Mouse (Mus musculus): ENCODE data around the gene Syn1.

The Syn1 gene

DNA sequence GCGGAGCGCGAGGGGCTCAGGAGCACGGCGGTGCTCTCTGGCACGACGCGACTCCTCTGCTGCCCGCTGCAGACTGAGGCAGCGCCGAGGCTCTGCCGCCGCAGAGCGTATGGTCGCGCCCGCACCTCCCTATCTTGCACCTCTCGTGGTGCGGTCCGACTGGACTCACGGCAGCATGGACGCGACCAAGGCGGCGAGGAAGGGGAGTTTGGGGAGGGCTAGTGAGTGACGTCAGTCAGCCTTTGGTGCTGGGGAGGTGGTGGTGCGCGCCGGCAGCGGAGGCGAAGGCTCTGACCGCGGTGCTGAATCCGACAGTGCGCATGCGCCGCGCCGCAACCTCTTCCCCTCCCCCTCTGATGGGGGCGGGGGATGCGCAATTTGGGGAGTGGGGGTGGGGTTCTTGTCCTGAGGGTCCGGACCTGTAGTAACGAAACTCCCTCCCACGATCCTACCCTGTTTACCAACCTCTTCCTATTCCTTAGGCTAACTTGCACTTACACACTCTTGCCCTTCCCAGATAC lies at the start of gene Syn1:
TSS of gene Syn1 (minus strand) at position 161 of the 521 bp plus-strand sequence.
- peak; percentile 68 for DNase-seq

DNA sequence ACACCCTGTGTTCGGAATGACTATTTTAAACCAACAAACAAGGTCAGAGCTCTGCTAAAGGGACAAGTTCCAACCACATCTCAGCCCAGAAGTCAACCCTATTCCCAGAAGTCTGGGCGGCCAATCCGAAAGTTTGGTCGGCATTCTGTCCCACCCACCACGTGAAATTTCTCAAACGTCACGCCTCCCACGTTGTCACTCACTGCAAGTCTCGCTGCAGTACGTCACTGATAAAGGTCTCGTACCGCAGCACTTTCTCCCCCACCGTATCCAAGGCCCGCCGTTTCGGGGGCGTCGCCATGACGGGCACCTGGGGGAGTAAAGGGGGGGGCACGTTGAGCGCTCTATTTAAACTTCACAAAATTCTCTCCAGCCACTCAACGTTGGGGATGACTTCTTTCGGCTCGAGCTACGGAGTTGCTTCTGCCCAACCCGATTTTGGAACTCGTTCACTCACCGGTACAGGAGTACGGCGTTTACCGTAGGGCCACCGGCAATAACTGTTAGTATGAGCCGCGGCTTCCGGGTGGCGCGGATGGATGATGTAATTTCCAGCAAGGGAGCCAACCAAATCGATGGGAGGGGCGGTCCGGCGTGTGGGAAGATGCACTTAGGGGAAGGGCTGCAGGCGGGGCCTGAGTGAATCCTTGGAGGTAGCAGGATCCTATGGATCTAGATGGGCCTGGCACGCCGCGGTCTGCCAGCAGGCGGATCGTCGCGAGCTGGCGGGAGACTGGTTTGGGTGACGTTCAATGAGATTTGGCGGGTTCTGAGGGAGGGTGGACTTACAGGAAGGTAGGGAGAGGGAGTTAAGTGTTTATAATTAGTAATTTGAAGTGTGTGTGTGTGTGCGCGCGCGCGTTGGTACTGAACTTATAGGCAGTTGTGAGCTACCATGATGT lies 40.9 kb upstream of the Syn1 start, which contains the start of gene Uxt:
TSS of gene Uxt (minus strand) at position 541 of the 902 bp plus-strand sequence.
- DNase-seq: peak; percentile 84 to 87

DNA sequence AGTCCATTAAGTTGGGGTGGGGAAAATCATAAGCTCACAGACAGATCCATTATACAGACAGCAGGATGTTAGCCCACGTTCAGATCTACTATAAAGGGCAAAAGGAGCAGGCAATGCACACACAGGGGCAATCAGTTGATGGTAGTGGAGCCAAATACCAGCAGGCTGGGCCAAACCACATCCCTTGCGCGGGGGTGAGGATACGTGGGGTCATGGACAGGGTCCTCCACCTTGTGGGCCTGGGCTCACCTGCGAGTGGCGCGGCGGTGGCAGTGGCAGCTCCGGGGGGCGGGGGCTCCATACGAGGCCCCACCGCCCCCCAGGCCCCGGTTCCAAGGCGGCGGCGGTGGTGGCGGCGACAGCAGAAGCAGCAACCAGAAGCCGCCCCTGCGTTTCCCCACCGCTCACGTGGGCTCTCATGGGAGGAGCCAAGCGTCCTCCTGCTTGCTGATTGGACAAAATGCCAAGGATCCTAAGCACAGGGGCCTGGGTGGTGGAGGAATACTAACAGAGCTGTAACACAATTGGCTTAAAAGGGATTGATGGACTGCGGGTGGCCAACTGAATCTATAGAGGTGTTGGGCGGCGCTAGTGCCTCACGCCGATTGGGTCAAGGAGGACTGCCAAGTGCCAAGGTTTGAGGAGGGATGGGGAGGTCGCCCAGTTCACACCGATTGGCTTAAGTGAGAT lies 29.5 kb upstream of the Syn1 start, which contains the start of gene Elk1:
TSS of gene Elk1 (minus strand) at position 418 of the 690 bp plus-strand sequence.
- DNase-seq: peak; percentile 79 to 89

DNA sequence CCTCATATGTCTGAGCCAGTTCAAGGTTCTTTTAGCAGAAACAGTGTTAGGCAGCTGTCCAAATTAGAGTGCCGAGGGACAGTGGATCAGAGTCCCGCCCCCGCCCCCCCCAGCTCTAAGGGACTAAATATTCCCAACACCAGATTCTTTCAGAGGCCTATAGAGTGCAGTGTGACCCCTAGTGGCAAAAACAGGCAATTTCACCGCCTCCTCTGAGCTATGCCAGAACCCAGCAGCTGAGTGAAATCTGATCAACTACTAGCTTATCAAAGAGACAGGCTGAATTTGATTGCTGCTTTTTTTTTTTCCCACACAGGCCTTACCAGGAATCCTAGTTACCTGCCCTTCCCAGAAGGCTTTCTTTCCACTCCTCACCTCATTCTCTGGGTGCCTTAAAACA lies 25.3 kb upstream of the Syn1 start:
- peak; percentile 14 to 57 for DNase-seq

DNA sequence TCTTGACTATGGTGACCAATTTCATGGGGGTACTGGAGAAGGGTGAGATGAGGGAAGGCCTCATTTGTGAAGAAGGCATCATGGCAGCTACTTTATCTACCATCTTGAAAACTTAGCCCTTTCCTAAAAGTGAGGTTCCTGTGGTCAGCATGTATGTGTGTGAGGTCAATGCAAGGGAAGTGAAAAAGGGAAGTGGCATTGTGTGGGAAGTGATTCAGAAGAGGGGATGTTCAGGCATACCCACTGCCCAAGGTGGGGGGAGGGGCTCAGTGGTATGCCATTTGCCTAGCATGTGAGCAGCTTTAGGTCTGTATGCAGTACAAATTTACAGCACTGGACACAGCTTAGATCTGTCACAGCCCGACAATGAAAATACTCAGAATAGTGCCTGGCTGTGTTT lies 11.2 kb upstream of the Syn1 start:
- no peak for DNase-seq

DNA sequence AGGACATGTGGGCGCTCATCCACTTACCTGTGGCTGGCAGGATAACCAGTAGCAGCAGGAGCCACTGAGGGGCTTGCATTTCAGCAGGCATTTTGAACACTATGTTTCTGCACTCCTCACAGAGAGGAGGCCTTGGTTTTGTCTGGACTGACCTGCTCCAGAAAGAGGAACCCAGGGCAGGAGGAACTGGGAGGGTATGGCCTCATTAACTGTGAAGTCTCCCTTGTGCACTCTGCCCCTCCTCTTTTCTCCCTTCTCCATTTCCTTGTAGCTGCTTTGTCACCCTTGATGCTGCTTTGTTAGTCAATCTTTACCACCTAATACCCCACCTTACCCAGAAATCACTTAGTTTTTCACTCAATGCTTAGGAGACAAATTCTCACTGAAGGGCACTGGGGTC lies 10.6 kb upstream of the Syn1 start, which contains the start of gene Cfp:
TSS of gene Cfp (minus strand) at position 192 of the 400 bp plus-strand sequence.
- no peak for DNase-seq

DNA sequence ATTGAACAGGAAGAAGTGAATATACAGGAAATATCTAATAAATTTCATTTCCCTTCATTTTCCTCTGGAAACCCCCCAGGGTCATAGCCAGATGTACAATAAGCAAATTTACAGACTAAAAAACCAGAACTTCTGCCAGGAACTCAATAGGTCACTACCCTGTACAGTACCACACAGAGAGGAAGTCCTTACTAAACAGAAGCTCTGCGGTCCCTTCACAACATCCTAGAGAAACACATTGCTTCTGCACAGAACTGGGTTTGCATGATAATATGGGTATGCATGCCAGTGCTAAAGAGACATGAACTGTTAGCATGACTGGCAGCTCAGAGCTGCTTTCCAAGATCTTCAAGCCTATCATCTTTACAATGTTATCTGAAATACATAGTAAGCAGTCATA lies 9.1 kb upstream of the Syn1 start:
- no peak for DNase-seq

DNA sequence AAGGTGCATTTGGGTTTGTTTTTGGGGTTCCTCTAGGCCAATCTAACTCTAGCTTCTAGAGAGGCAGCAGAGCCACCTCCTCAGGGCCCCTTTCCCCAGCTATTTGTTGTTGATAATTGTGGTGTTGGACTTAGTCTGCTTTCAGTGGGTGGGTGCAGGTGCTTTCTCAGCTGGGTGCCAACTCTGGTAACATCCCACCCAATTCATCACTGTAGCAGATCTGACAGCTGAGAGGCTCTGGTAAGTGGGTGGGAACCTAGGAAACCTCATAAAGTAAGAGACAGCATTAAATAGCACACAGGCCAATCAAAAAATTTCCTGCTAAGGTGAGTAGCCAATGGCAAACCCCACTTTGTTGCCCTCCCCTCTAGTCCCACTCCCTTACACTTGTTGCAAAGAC lies 4.2 kb upstream of the Syn1 start:
- no peak for DNase-seq

DNA sequence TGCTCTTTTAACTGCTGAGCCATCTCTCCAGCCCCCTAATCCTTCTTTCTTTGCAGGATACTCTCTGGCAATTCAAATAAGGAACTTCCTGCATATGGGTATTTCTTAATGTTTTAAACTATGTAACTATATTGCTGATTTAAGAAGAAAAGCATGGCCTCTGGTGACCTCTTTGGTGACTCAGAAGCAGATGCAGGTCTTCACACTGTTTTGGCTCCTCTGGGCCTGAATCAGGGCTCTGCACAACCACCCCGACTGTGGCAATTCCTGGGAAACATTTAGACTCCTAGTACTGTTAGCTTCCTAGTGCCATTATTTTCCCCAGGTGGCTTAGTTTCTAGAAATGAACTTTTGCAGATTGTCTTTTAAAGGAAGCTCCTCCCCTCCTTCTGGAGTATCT lies 2.7 kb upstream of the Syn1 start:
- no peak for DNase-seq

DNA sequence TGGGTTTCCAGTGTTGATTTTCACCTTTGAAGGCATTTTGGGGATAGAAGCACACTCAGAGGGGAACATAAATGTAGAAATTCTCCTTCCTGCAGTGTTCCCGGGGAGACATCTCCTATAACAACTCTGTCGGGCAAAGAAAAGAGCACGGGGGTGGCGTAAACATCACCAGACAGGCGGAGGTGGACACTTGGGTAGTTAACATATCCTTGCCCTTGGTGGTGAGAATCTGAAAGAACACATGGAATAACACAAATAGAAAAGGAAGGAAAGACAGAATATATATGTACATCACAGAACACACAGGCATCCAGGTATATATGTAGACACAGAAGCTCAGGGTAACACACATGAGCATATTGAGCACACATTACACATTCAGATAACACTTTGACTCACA lies 562 bp upstream of the Syn1 start:
- DNase-seq: no peak

DNA sequence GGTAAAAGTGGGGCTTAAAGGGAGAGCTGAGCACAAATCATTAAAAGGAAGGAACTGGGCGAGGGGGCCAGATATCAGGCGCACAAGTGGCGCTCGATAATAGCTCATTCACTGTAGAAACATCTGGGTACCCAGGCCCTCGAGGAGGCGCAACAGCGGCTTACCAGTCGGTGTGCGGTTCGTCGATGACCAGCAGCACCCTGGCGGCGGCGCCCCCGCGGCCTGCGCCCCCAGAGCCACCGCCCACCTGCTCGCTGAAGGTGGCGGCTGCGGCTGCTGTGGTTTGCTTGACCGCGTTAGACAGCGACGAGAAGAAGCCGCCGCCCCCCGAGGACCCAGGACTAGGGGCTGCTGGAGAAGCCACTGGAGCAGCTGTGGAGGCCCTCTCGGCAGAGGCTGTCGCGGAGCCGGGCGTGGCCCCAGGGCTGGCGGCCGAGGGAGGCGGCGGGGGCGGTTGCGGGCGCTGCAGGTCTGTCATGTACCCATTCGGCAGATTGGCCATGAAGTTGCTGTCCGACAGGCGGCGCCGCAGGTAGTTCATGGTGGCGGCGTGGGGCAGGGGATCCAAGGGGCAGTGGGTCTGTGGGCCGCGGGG lies 458 bp downstream of the Syn1 start:
- DNase-seq: no peak

DNA sequence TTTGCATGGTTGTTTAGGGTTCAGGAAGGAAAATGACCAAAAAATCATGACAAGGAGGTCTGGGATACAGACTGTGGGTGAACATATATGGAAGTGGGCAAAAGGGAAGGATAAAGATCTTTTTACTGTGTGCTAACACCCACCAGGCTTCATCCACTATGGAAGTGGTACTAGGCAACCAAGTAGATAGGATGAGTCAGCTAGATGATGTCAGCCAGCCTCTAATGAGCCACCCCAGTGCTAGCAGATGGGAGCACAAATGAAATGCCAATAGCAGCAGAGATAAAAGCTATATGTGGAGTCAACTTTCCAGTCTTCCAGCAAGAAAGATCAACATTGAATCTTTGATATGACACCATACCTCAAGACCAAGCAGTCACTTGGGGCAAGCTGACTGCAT lies 5.7 kb downstream of the Syn1 start:
- DNase-seq: no peak

DNA sequence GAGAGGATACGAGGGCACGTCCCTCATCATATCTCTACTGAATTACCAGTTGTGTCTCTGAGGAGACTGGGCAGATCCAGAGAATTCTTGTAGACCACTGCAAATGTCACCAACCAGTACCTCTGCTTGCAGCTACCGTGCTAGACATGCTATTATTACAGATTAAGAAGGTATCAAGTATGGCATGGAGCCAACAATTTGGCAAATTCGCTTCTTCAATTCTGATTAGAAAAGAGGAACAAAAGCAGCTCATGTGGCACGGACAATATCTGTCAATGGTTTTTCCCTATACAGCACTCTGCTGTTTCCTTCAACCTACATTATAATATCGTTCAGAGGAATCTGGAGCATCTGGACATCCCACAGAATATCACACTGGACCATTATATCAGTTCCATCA lies 7.1 kb downstream of the Syn1 start:
- DNase-seq: no peak

DNA sequence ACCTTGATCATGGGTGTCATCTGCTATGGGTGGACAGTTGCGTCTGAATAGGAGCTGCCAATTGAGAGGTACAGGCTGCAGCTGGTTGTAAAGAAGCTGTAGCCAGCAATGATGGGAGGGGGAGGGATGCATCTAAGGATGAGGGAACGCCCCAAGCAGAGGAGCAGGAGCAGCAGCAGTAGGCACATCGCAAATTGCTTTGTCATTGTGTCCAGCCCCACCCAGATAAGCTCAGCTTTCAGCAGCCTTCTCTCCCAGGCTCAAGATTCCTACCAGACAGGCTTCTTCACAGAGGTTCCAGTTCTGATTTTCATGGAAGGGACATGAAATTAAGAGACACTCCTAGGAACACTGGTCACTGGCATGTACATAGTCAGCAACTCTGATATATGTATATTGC lies 10.7 kb downstream of the Syn1 start:
- DNase-seq: no peak

DNA sequence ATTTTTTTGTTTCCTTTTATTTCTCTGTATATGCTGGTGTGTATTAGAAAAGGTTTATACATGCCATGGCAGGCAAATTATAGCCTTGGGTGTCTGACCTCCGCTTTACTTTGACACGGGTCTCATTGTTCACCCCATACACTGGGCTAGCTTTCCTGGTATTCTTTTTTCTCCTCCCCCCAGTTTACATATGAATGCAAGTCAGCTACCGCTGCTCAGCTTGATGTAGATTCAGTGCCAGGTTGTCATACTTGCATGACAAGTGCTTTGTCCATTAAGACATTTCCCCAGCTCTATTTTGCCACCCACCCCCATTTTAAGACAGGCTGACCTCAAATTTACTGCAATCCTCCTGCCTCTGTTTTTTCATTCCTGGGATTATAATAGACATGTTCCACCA lies 45.6 kb downstream of the Syn1 start:
- DNase-seq: no peak

DNA sequence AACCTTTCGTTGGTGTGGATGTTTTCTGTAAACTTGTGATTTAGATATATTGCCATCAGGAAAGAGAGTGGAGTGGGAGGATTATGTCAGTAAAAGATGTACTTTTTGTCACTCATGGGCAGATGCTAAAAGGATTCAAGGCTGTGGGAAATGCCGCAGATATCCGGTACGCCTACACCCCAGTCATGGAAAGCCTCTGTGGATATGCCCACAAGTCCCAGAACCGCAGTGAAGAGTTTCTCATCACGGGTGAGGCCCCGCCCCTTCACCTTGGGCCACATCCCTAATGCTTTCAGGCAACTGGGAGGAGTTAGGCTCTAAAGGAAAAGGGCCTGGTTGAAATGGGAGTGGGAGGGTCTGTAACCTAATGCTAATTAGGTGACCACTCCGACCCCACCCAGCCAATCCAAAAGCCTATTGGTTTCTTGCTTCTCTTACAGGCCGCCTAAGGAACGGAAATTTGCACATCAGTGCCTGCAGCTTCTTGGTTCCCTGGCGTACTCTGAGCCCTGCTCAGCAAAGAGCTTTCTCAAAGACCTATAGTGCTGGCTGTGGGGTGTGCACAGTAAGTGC lies 47.8 kb downstream of the Syn1 start:
- no peak for DNase-seq

DNA sequence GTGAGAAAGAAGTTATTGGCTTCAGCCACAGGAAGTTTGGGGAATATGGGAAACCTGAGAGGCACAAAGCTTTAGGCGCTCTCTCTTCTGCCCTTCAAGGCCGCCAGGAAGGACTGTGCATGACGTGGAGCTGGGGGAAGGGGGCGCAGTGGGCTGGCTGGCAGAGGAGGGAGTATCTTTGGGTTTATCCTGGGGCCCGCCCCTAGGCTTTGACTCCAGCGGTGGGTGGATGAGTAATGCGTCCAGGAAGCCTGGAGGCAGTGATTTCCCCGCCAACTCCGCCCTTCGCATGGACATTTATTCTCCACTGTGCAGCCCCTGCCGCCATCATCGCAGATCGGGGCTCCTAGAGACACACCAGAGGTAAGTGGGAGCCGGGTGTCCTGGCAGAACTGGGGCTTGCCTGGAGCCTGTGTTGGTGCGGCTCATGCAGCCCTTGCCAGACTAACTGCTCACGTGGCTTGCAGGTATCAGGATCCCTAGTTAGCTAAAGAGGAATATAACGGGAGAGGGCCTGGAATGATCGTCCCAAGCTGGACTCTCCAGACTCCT lies 50.8 kb downstream of the Syn1 start, which contains the start of gene Timp1:
TSS of gene Timp1 (plus strand) at position 205 of the 552 bp plus-strand sequence.
- DNase-seq: no peak

DNA sequence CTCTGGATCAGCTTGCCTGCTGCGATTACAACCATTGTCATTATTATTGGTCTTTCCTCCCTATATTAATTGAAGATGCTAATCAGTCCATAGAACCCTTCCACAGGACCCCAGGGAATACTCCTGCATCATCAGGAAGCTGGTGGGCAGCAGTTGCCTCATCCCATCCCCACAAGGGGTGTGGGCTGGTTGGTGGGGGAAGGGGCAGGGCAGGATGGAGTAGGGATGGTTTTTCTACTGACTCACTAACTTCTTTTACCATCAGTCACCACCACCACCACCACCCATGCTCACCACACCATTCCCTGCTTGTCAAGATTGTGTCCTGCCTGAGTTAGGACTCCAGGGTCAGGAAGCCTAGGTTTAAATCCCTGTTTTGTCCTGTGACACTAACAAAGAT lies 51.6 kb downstream of the Syn1 start:
- DNase-seq: no peak

DNA sequence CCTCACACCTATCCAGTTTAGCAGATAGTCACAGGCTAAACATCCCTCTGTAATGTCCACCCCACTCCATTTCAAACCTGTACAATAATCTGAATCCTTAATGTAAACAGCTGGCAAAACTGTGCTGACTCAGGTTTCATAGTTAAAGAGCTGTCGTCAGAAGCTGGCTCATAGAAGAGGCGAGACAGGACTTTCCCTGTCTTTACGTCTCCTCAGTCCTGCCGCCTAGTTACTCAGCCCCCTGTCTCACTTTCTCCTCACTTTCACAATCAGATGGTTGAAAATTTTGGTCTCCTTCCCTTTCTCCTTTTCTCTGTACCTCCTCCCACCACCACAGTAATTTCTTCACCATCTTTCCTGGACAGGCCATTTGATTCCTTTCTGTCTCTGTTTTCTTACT lies 52.7 kb downstream of the Syn1 start:
- no peak for DNase-seq

DNA sequence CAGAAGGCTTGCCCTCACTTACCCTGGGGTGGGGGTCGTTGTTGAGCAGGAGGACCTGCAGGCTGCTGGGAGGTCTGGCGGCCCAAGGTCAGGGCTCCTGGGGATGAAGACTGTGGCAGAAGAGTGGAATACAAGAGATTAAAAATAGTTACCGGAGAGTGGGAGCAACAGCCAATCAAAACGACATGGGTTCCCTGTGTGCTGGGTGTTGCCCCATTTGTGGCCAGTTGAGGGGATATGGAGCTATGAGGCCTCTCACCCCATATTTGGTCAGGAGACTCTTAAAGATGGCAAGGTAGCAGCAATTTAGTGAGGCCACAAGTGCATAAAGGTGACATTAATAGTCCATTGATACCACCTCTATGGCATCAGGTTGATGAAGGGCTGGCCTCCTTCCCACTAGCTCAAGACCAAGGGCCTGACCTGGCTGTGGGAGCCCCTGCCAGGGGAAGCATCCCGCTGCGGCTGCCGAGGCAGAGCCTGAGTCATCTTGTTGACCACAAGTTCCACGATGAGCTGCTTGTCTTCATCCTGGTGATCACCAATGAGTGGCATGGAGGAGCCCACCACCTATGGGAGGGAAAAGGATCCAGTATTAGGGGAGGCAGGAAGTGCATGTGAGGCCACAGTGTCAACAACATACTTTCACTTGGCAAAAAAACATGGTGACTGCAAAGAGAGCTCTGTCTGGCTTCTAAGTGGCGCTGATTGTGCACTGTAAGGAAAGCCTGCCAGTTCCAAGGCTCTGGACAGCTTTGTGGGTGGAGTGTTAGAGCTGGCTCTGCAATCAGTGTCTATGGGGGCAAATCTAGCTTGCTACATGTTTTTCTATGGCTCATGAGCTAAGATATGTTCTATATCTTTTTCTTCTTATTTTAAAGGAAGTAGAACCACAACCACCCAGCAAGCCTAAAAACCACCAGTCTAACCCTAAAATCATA lies 57.4 kb downstream of the Syn1 start:
- DNase-seq: no peak

All from kidney, adult 8-10 months (tissue).